ENCODE assay signal across 35 mouse cellular contexts in the genomic region with DNA sequence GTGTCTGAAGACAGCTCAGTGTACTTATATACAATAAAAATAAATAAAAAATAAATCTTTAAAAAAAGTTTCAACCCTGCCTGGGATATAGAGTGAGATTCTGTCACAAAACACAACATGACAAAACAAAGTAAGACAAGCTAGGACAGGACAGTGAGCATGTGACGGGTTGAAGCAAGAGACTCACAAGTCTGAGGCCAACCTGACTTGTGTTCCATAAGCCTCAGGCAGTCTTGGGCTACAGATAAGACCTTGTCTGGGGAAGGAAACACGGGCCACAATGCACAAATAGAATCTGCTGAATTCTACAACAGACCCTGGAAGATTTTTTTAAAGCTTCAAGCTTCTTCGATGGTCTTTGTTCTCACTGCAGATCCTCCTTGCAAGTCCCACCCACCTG.
"Had no signal": no experiment of that assay in that cellular context is flagged by ENCODE, and none has a peak within 500 bp of the region (broad histone marks: within the 10 kb centered on the region; RNA-seq: fewer than 3 reads in every experiment).

No protein-coding gene starts in this region.

- H3K4me3 ChIP-seq: heart, embryonic 10.5 days; heart, embryonic 12.5 days; heart, embryonic 13.5 days; heart, embryonic 15.5 days; hindbrain, embryonic 10.5 days; hindbrain, embryonic 12.5 days; hindbrain, embryonic 13.5 days; hindbrain, embryonic 15.5 days; intestine, embryonic 15.5 days; kidney, embryonic 15.5 days; layer of hippocampus, adult 2 months had no signal

- DNase-seq: heart, postnatal 10 days; heart, postnatal 14 days; heart, postnatal 36 days; heart, postnatal 4 days; kidney, adult 11 months; kidney, adult 18-20 months; kidney, adult 2 months; kidney, adult 8-10 months; kidney, adult 9 months; kidney, postnatal 10 days; kidney, postnatal 14 days; kidney, postnatal 25 days; kidney, postnatal 36 days; kidney, postnatal 4 days; layer of hippocampus, adult 9-11 months; layer of hippocampus, postnatal 36 days had no signal

- H3K4me2 ChIP-seq: heart, embryonic 11.5 days; heart, embryonic 12.5 days; heart, embryonic 13.5 days; heart, embryonic 15.5 days; hindbrain, embryonic 12.5 days; hindbrain, embryonic 13.5 days; hindbrain, embryonic 14.5 days; hindbrain, embryonic 15.5 days; intestine, embryonic 15.5 days; kidney, embryonic 15.5 days had no signal

- ATAC-seq: hindbrain, embryonic 16.5 days; hindbrain, postnatal 0 days; inflammation-experienced regulatory T-cells, adult 6 months; intestine, embryonic 15.5 days; intestine, embryonic 16.5 days; intestine, postnatal 0 days had no signal

- H3K27ac ChIP-seq: heart, embryonic 10.5 days; heart, embryonic 13.5 days; heart, embryonic 15.5 days; hindbrain, embryonic 10.5 days; hindbrain, embryonic 12.5 days; hindbrain, embryonic 13.5 days; hindbrain, embryonic 14.5 days; hindbrain, embryonic 15.5 days; hindbrain, postnatal 0 days; intestine, embryonic 15.5 days; kidney, embryonic 15.5 days; kidney, postnatal 0 days; layer of hippocampus, adult 2 months had no signal

- H3K27me3 ChIP-seq: heart, embryonic 12.5 days; heart, embryonic 13.5 days; heart, embryonic 15.5 days; hindbrain, embryonic 12.5 days; hindbrain, embryonic 13.5 days; hindbrain, embryonic 15.5 days; intestine, embryonic 15.5 days; kidney, embryonic 15.5 days had no signal

- H3K9me3 ChIP-seq: heart, embryonic 10.5 days; heart, embryonic 12.5 days; heart, embryonic 13.5 days; heart, embryonic 15.5 days; hindbrain, embryonic 10.5 days; hindbrain, embryonic 12.5 days; hindbrain, embryonic 13.5 days; hindbrain, embryonic 15.5 days; intestine, embryonic 15.5 days; kidney, embryonic 15.5 days had no signal

- H3K9ac ChIP-seq: heart, embryonic 12.5 days; heart, embryonic 13.5 days; heart, embryonic 15.5 days; hindbrain, embryonic 12.5 days; hindbrain, embryonic 13.5 days; hindbrain, embryonic 14.5 days; hindbrain, embryonic 15.5 days; intestine, embryonic 15.5 days; kidney, embryonic 15.5 days had no signal
